Mouse (Mus musculus): ENCODE measurements around the gene Arhgap24. TPM values are rescaled to one million over a fixed set of nuclear protein-coding genes. Genes with fewer than 3 reads are reported as not detected.

The Arhgap24 gene
- polyA plus RNA-seq, 1 experiment from 2014 or later = 25.4 TPM

DNA sequence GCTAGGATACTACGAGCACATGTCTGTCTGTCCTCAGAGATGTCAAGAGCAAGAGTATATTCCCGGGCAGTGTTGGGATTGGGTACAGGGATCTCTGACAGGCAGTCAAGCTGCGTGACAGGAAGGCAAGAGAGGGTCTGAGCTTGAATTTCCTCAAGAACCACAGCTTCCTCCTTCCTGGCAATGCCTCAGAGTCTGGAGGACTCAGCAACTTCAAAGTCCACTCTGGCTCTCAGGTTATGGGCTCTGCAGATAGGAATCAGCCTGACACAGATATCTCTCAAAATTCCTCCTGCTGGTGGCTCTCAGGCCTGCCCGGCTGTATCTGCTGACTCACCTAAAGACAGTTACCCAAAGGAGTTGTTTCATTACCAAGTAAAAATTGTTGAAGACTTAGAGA is 162.6 kb downstream of the Arhgap24 start:
- DNase-seq (ENCODE audit: low spot score) (no peak), ATAC-seq (ENCODE audit: low read depth) (no peak)
- H3K4me2 ChIP-seq (ENCODE audit: low read depth, low read length) = no peak overlapping the region
- no peaks in the 10 kb centered on the region for H3K9me3 ChIP-seq (ENCODE audit: control insufficient read depth, low read length)
- H3K27ac ChIP-seq (replicated peaks; ENCODE audit: low read depth, low read length) = no peak overlapping the region
- H3K36me3 ChIP-seq (ENCODE audit: control insufficient read depth, insufficient read depth, low read length) = no peaks in the 10 kb centered on the region
- no peak overlapping the region for H3K9ac ChIP-seq (ENCODE audit: low read depth, low read length)
- peaks cover 4% of the 10 kb centered on the region for H3K4me1 ChIP-seq (ENCODE audit: control insufficient read depth, insufficient read depth, low read length)
- WGBS = 58% methylated on average over 3 of the region's 4 CpGs
- no peaks in the 10 kb centered on the region for H3K27me3 ChIP-seq (replicated peaks; ENCODE audit: control insufficient read depth, insufficient read depth, low read length)
- H3K4me3 ChIP-seq (ENCODE audit: low read depth, low read length) = no peak overlapping the region

DNA sequence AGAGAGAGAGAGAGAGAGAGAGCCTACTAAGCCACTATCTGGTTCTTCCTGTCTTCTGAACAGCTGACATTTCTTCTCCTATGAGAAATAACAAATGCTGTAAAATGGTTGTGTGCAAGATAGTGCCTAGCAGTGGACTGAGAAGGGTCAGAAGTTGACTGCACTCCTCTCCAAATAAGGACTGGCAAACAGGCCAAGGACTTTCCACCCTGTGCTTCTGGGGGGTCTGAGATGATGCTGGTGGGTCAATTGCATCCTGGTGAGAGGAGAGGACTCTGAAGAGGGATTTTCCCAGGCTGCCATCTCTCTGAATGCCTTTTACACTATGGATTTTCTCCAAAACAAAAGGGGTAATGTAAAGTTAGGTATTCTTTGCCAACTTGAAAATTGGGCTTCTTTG is 177.9 kb downstream of the Arhgap24 start:
- no peak for DNase-seq (ENCODE audit: low spot score)
- peaks cover 20% of the 10 kb centered on the region for H3K4me1 ChIP-seq (ENCODE audit: control insufficient read depth, insufficient read depth, low read length)

GRCm38 (mm10) chr5:102664988-102665726 is 184.0 kb downstream of the Arhgap24 start:
- H3K4me2 ChIP-seq (ENCODE audit: low read depth, low read length) = peak overlapping the region; percentile 20; the same call in 1 of the 2 replicates
- H3K4me1 ChIP-seq (ENCODE audit: control insufficient read depth, insufficient read depth, low read length) = peaks cover 31% of the 10 kb centered on the region
- WGBS = 29% methylated on average over 13 of the region's 13 CpGs
- no peaks in the 10 kb centered on the region for H3K36me3 ChIP-seq (ENCODE audit: control insufficient read depth, insufficient read depth, low read length)
- ATAC-seq (ENCODE audit: low read depth) (peak; percentile 89), DNase-seq (ENCODE audit: low spot score) (peak; percentile 90)
- H3K27ac ChIP-seq (replicated peaks; ENCODE audit: low read depth, low read length) = peak overlapping the region; percentile 55; the same call in 1 of the 2 replicates
- H3K27me3 ChIP-seq (replicated peaks; ENCODE audit: control insufficient read depth, insufficient read depth, low read length) = no peaks in the 10 kb centered on the region
- H3K9me3 ChIP-seq (ENCODE audit: control insufficient read depth, low read length) = no peaks in the 10 kb centered on the region
- no peak overlapping the region for H3K4me3 ChIP-seq (ENCODE audit: low read depth, low read length)
- H3K9ac ChIP-seq (ENCODE audit: low read depth, low read length) = no peak overlapping the region

More for the DNA sequence above, 177.9 kb downstream of the Arhgap24 start:
- H3K4me2 ChIP-seq (ENCODE audit: low read depth, low read length) = no peak overlapping the region
- H3K9ac ChIP-seq (ENCODE audit: low read depth, low read length) = no peak overlapping the region
- H3K9me3 ChIP-seq (ENCODE audit: control insufficient read depth, low read length) = no peaks in the 10 kb centered on the region
- H3K4me3 ChIP-seq (ENCODE audit: low read depth, low read length) = no peak overlapping the region
- H3K36me3 ChIP-seq (ENCODE audit: control insufficient read depth, insufficient read depth, low read length) = no peaks in the 10 kb centered on the region
- no peak overlapping the region for H3K27ac ChIP-seq (replicated peaks; ENCODE audit: low read depth, low read length)
- ATAC-seq (ENCODE audit: low read depth) = no peak
- no peaks in the 10 kb centered on the region for H3K27me3 ChIP-seq (replicated peaks; ENCODE audit: control insufficient read depth, insufficient read depth, low read length)

GRCm38 (mm10) chr5:102666886-102667285 is 185.7 kb downstream of the Arhgap24 start:
- H3K36me3 ChIP-seq (ENCODE audit: control insufficient read depth, insufficient read depth, low read length) = no peaks in the 10 kb centered on the region
- H3K27ac ChIP-seq (replicated peaks; ENCODE audit: low read depth, low read length) = peak overlapping the region; percentile 21; the same call in 1 of the 2 replicates
- H3K9me3 ChIP-seq (ENCODE audit: control insufficient read depth, low read length) = no peaks in the 10 kb centered on the region
- no peak overlapping the region for H3K4me3 ChIP-seq (ENCODE audit: low read depth, low read length)
- H3K4me1 ChIP-seq (ENCODE audit: control insufficient read depth, insufficient read depth, low read length) = peaks cover 34% of the 10 kb centered on the region
- 69% methylated on average over 3 of the region's 3 CpGs for WGBS
- DNase-seq (ENCODE audit: low spot score) (peak; percentile 51), ATAC-seq (ENCODE audit: low read depth) (no peak)
- no peak overlapping the region for H3K9ac ChIP-seq (ENCODE audit: low read depth, low read length)
- H3K4me2 ChIP-seq (ENCODE audit: low read depth, low read length) = no peak overlapping the region
- H3K27me3 ChIP-seq (replicated peaks; ENCODE audit: control insufficient read depth, insufficient read depth, low read length) = no peaks in the 10 kb centered on the region

GRCm38 (mm10) chr5:102667754-102668575 is 186.8 kb downstream of the Arhgap24 start:
- Histone ChIP-seq H3K36me3 (ENCODE audit: control insufficient read depth, insufficient read depth, low read length) (no peaks in the 10 kb centered on the region), H3K27ac (replicated peaks; ENCODE audit: low read depth, low read length) (no peak overlapping the region), H3K4me3 (ENCODE audit: low read depth, low read length) (no peak overlapping the region), H3K27me3 (replicated peaks; ENCODE audit: control insufficient read depth, insufficient read depth, low read length) (no peaks in the 10 kb centered on the region), H3K9me3 (ENCODE audit: control insufficient read depth, low read length) (no peaks in the 10 kb centered on the region), H3K4me1 (ENCODE audit: control insufficient read depth, insufficient read depth, low read length) (peaks cover 34% of the 10 kb centered on the region), H3K9ac (ENCODE audit: low read depth, low read length) (no peak overlapping the region), H3K4me2 (ENCODE audit: low read depth, low read length) (no peak overlapping the region)
- DNase-seq (ENCODE audit: low spot score) (no peak), ATAC-seq (ENCODE audit: low read depth) (no peak)
- 86% methylated on average over 9 of the region's 9 CpGs for WGBS

- no peak overlapping the region for H3K4me3 ChIP-seq (ENCODE audit: low read depth, low read length)
- 59% methylated on average over 4 of the region's 4 CpGs for WGBS
- H3K4me1 ChIP-seq (ENCODE audit: control insufficient read depth, insufficient read depth, low read length) = peaks cover 20% of the 10 kb centered on the region
- no peak overlapping the region for H3K9ac ChIP-seq (ENCODE audit: low read depth, low read length)
- ATAC-seq (ENCODE audit: low read depth) (no peak), DNase-seq (ENCODE audit: low spot score) (no peak)
- H3K36me3 ChIP-seq (ENCODE audit: control insufficient read depth, insufficient read depth, low read length) = no peaks in the 10 kb centered on the region
- H3K9me3 ChIP-seq (ENCODE audit: control insufficient read depth, low read length) = no peaks in the 10 kb centered on the region
- no peaks in the 10 kb centered on the region for H3K27me3 ChIP-seq (replicated peaks; ENCODE audit: control insufficient read depth, insufficient read depth, low read length)
- no peak overlapping the region for H3K4me2 ChIP-seq (ENCODE audit: low read depth, low read length)
- 0 out of 2 replicates have a peak overlapping the region, but pooled peaks have one; percentile 16 for H3K27ac ChIP-seq (replicated peaks; ENCODE audit: low read depth, low read length)
Measured at GRCm38 (mm10) chr5:102670206-102670605, 189.0 kb downstream of the Arhgap24 start.

DNA sequence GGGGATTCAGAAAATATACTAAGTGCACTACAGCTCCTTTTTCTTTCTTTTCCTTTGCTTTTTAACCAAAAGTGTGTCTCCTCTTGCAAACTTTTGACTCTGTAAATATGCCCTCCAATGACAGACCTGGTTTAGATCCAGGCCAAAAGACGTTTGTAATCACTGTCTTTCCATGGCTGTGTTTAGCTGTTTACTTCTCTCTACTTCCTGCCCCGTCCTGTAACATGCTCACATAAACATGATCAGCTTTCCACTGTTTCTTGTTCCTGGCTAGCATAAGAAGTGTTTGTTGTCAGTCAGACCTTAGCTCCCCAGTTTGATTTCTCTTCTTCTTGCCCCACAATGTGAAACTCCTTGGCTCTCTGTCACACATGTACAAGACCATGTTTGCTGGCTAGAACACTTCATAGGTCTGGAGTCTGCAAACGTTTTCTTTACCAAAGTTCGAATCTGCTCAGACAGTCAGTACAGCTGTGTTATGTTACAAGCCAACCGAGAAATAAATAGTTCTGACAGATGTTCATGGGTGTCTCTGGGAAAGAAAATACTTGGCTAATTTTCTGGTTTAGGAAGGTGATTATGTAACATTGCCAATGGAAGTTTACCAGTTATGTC is 189.6 kb downstream of the Arhgap24 start:
- Histone ChIP-seq H3K4me1 (ENCODE audit: control insufficient read depth, insufficient read depth, low read length) (peaks cover 15% of the 10 kb centered on the region; the same call in 1 of the 2 replicates), H3K4me2 (ENCODE audit: low read depth, low read length) (no peak overlapping the region), H3K4me3 (ENCODE audit: low read depth, low read length) (no peak overlapping the region), H3K27me3 (replicated peaks; ENCODE audit: control insufficient read depth, insufficient read depth, low read length) (no peaks in the 10 kb centered on the region), H3K27ac (replicated peaks; ENCODE audit: low read depth, low read length) (peak overlapping the region; percentile 16), H3K36me3 (ENCODE audit: control insufficient read depth, insufficient read depth, low read length) (no peaks in the 10 kb centered on the region), H3K9ac (ENCODE audit: low read depth, low read length) (no peak overlapping the region), H3K9me3 (ENCODE audit: control insufficient read depth, low read length) (no peaks in the 10 kb centered on the region)
- WGBS = 33% methylated on average over 5 of the region's 5 CpGs
- DNase-seq (ENCODE audit: low spot score) (peak; percentile 39), ATAC-seq (ENCODE audit: low read depth) (no peak)

GRCm38 (mm10) chr5:102675326-102675725 is 194.1 kb downstream of the Arhgap24 start:
- Histone ChIP-seq H3K9ac (ENCODE audit: low read depth, low read length) (no peak overlapping the region), H3K4me1 (ENCODE audit: control insufficient read depth, insufficient read depth, low read length) (peaks cover 5% of the 10 kb centered on the region; the same call in 1 of the 2 replicates), H3K4me3 (ENCODE audit: low read depth, low read length) (no peak overlapping the region), H3K27ac (replicated peaks; ENCODE audit: low read depth, low read length) (no peak overlapping the region), H3K4me2 (ENCODE audit: low read depth, low read length) (no peak overlapping the region), H3K36me3 (ENCODE audit: control insufficient read depth, insufficient read depth, low read length) (no peaks in the 10 kb centered on the region), H3K27me3 (replicated peaks; ENCODE audit: control insufficient read depth, insufficient read depth, low read length) (no peaks in the 10 kb centered on the region), H3K9me3 (ENCODE audit: control insufficient read depth, low read length) (no peaks in the 10 kb centered on the region)
- 77% methylated on average over 2 of the region's 2 CpGs for WGBS
- no peak for DNase-seq (ENCODE audit: low spot score)
- ATAC-seq (ENCODE audit: low read depth) = no peak

Data from embryonic facial prominence, embryonic 14.5 days (tissue).